Mouse (Mus musculus) thymus, adult 2 months (tissue): ENCODE measurements around the gene Mlph.

Experiments
- CTCF ChIP-seq: fragments of 200-500 bp; IDR thresholded peaks from 2 replicates; pipeline ENCODE4 v1.5.1; 2012; ENCODE audit warnings: mild to moderate bottlenecking, control low read depth, low read length, moderate library complexity, borderline replicate concordance; ENCODE audit not compliant: control insufficient read depth, poor library complexity, insufficient read depth; ENCODE audit errors: extremely low read depth
- POLR2A ChIP-seq: fragments of 200-500 bp; IDR thresholded peaks from 2 replicates; pipeline ENCODE4 v1.6.1; 2012; ENCODE audit warnings: mild to moderate bottlenecking, low read length, control low read depth, moderate library complexity; ENCODE audit not compliant: control insufficient read depth, poor library complexity, insufficient read depth; ENCODE audit errors: extremely low read depth

GRCm38 (mm10) chr1:90998891-90999611 lies 84.2 kb downstream of the Mlph start:
- no peak for TF ChIP-seq POLR2A
- TF ChIP-seq CTCF = no peak
